Mouse (Mus musculus) midbrain, embryonic 11.5 days (tissue): ENCODE measurements around the gene Gm42791. TPM values are rescaled to one million over a fixed set of nuclear protein-coding genes. Genes with fewer than 3 reads are reported as not detected.
A peak's percentile ranks its signal among the peaks of the same experiment; 100 is the strongest.

Source experiments
- ATAC-seq: fragments of 200-750 bp; cut with Nextera tagmentation; 2 replicates; pipeline ENCODE4 v1.8.0; 2017; ENCODE audit warnings: moderate TSS enrichment, moderate library complexity; ENCODE audit not compliant: low FRiP score
- DNase-seq: peaks from one replicate; pipeline ENCODE4 v3.0.0; 2015; ENCODE audit warnings: low spot score; ENCODE audit errors: missing footprints
- H3K27ac ChIP-seq: fragments of 300-500 bp; sonication (generic); 2 replicates; pipeline ENCODE4 v1.5.1; 2014; ENCODE audit warnings: low read depth, low read length
- H3K27me3 ChIP-seq: fragments of 300-500 bp; sonication (generic); 2 replicates; pipeline ENCODE4 v1.6.1; 2014; ENCODE audit warnings: mild to moderate bottlenecking, low read length, moderate library complexity, mixed read lengths; ENCODE audit not compliant: control insufficient read depth, insufficient read depth
- H3K36me3 ChIP-seq: fragments of 300-500 bp; sonication (generic); 2 replicates; pipeline ENCODE4 v1.6.1; 2014; ENCODE audit warnings: mild to moderate bottlenecking, low read length, moderate library complexity, mixed read lengths; ENCODE audit not compliant: control insufficient read depth, insufficient read depth
- H3K4me1 ChIP-seq: fragments of 300-500 bp; sonication (generic); 2 replicates; pipeline ENCODE4 v1.6.1; 2014; ENCODE audit warnings: low read length; ENCODE audit not compliant: control insufficient read depth, insufficient read depth
- H3K4me2 ChIP-seq: fragments of 300-500 bp; sonication (generic); 2 replicates; pipeline ENCODE4 v1.6.1; 2014; ENCODE audit warnings: mild to moderate bottlenecking, moderate library complexity
- H3K4me3 ChIP-seq: fragments of 300-500 bp; sonication (generic); 2 replicates; pipeline ENCODE4 v1.5.1; 2014; ENCODE audit warnings: low read depth, low read length
- H3K9ac ChIP-seq: fragments of 300-500 bp; sonication (generic); 2 replicates; pipeline ENCODE4 v1.6.1; 2014; ENCODE audit warnings: low read length
- H3K9me3 ChIP-seq: fragments of 300-500 bp; sonication (generic); 2 replicates; pipeline ENCODE4 v1.6.1; 2016; ENCODE audit warnings: low read length; ENCODE audit not compliant: control insufficient read depth
- WGBS: fragments of 180-500 bp; shearing (Covaris S2); extraction: QIAGEN DNeasy Blood & Tissue Kit; methylation state at CpG from one replicate; pipeline ENCODE4 v1.1.7; 2014; 5-methylcytosine and 5-hydroxymethylcytosine counted together
- polyA plus RNA-seq: library from polyadenylated mRNA; unstranded; fragments of >200 nt; fragmentation: Nextera tagmentation; extraction: Ambion mirVana; gene quantifications from 2 replicates; pipeline ENCODE4 v1.2.1, GENCODE M21; 2014

The Gm42791 gene
- polyA plus RNA-seq, 1 experiment from 2014 or later = 2.0 TPM

GRCm38 (mm10) chr5:149005083-149005482 lies 10.1 kb upstream of the Gm42791 start:
- Histone ChIP-seq H3K4me1 (no peaks in the 10 kb centered on the region; the same call in 1 of the 2 replicates), H3K27me3 (no peaks in the 10 kb centered on the region), H3K9me3 (no peaks in the 10 kb centered on the region), H3K9ac (no peak overlapping the region), H3K4me2 (no peak overlapping the region), H3K4me3 (no peak overlapping the region), H3K27ac (no peak overlapping the region), H3K36me3 (no peaks in the 10 kb centered on the region)
- DNase-seq (no peak), ATAC-seq (no peak)
- WGBS = 55% methylated on average over 8 of the region's 9 CpGs

- no peak for DNase-seq
- Histone ChIP-seq H3K27ac (no peak overlapping the region), H3K4me3 (no peak overlapping the region), H3K9ac (no peak overlapping the region), H3K4me1 (no peaks in the 10 kb centered on the region; the same call in 1 of the 2 replicates), H3K36me3 (no peaks in the 10 kb centered on the region), H3K9me3 (no peaks in the 10 kb centered on the region), H3K4me2 (no peak overlapping the region), H3K27me3 (no peaks in the 10 kb centered on the region)
- no peak for ATAC-seq
- WGBS = 53% methylated on average over 2 of the region's 2 CpGs
Measured at GRCm38 (mm10) chr5:149003137-149003536, 8.2 kb upstream of the Gm42791 start.

GRCm38 (mm10) chr5:149002803-149003115 lies 7.8 kb upstream of the Gm42791 start:
- no peak for DNase-seq
- H3K27me3 ChIP-seq = no peaks in the 10 kb centered on the region
- 73% methylated on average over 6 of the region's 6 CpGs for WGBS
- H3K4me1 ChIP-seq = no peaks in the 10 kb centered on the region; the same call in 1 of the 2 replicates
- H3K9ac ChIP-seq = no peak overlapping the region
- H3K4me3 ChIP-seq = no peak overlapping the region
- H3K4me2 ChIP-seq = no peak overlapping the region
- no peak for ATAC-seq
- H3K9me3 ChIP-seq = no peaks in the 10 kb centered on the region
- no peaks in the 10 kb centered on the region for H3K36me3 ChIP-seq
- no peak overlapping the region for H3K27ac ChIP-seq

GRCm38 (mm10) chr5:149002034-149002802 lies 7.3 kb upstream of the Gm42791 start:
- H3K9ac ChIP-seq = no peak overlapping the region
- no peaks in the 10 kb centered on the region for H3K27me3 ChIP-seq
- no peak overlapping the region for H3K27ac ChIP-seq
- no peaks in the 10 kb centered on the region for H3K36me3 ChIP-seq
- no peaks in the 10 kb centered on the region for H3K9me3 ChIP-seq
- H3K4me3 ChIP-seq = no peak overlapping the region
- no peaks in the 10 kb centered on the region; the same call in 1 of the 2 replicates for H3K4me1 ChIP-seq
- DNase-seq = no peak
- no peak for ATAC-seq
- no peak overlapping the region for H3K4me2 ChIP-seq
- 70% methylated on average over 20 of the region's 20 CpGs for WGBS

GRCm38 (mm10) chr5:148999802-149000201 lies 4.9 kb upstream of the Gm42791 start:
- no peaks in the 10 kb centered on the region for H3K9me3 ChIP-seq
- ATAC-seq = no peak
- no peak for DNase-seq
- no peak overlapping the region for H3K27ac ChIP-seq
- H3K9ac ChIP-seq = no peak overlapping the region
- H3K27me3 ChIP-seq = no peaks in the 10 kb centered on the region
- peaks cover under 1% of the 10 kb centered on the region; the same call in 1 of the 2 replicates for H3K4me1 ChIP-seq
- no peaks in the 10 kb centered on the region for H3K36me3 ChIP-seq
- 92% methylated on average over 7 of the region's 7 CpGs for WGBS
- H3K4me3 ChIP-seq = no peak overlapping the region
- H3K4me2 ChIP-seq = no peak overlapping the region

GRCm38 (mm10) chr5:148998512-148998911 lies 3.6 kb upstream of the Gm42791 start:
- H3K36me3 ChIP-seq = no peaks in the 10 kb centered on the region
- no peaks in the 10 kb centered on the region for H3K9me3 ChIP-seq
- no peak overlapping the region for H3K4me3 ChIP-seq
- H3K4me2 ChIP-seq = no peak overlapping the region
- 87% methylated on average over 14 of the region's 14 CpGs for WGBS
- H3K4me1 ChIP-seq = peaks cover 7% of the 10 kb centered on the region
- ATAC-seq (no peak), DNase-seq (no peak)
- H3K27ac ChIP-seq = no peak overlapping the region
- no peak overlapping the region for H3K9ac ChIP-seq
- no peaks in the 10 kb centered on the region for H3K27me3 ChIP-seq

GRCm38 (mm10) chr5:148996709-148997037 lies 1.7 kb upstream of the Gm42791 start:
- Histone ChIP-seq H3K36me3 (no peaks in the 10 kb centered on the region), H3K4me3 (no peak overlapping the region), H3K27ac (no peak overlapping the region), H3K9me3 (no peaks in the 10 kb centered on the region; the same call in 1 of the 2 replicates), H3K27me3 (no peaks in the 10 kb centered on the region), H3K4me1 (peaks cover 7% of the 10 kb centered on the region), H3K4me2 (no peak overlapping the region), H3K9ac (no peak overlapping the region)
- ATAC-seq = no peak
- no peak for DNase-seq
- WGBS = 47% methylated on average over 4 of the region's 4 CpGs

- ATAC-seq (no peak), DNase-seq (no peak)
- Histone ChIP-seq H3K4me1 (peaks cover 7% of the 10 kb centered on the region), H3K9ac (no peak overlapping the region), H3K27ac (no peak overlapping the region), H3K9me3 (no peaks in the 10 kb centered on the region; the same call in 1 of the 2 replicates), H3K4me3 (no peak overlapping the region), H3K27me3 (no peaks in the 10 kb centered on the region), H3K4me2 (no peak overlapping the region), H3K36me3 (no peaks in the 10 kb centered on the region)
- 68% methylated on average over 9 of the region's 9 CpGs for WGBS
Measured at GRCm38 (mm10) chr5:148995962-148996708, 1.2 kb upstream of the Gm42791 start.

- Histone ChIP-seq H3K27ac (peak overlapping the region; percentile 72; the same call in 1 of the 2 replicates), H3K27me3 (no peaks in the 10 kb centered on the region), H3K4me3 (peak overlapping the region; percentile 37), H3K9ac (peak overlapping the region; percentile 82), H3K36me3 (no peaks in the 10 kb centered on the region), H3K4me1 (peaks cover 7% of the 10 kb centered on the region), H3K4me2 (peak overlapping the region; percentile 74), H3K9me3 (no peaks in the 10 kb centered on the region; the same call in 1 of the 2 replicates)
- ATAC-seq = no peak
- WGBS = 63% methylated on average over 7 of the region's 7 CpGs
- DNase-seq = no peak
Measured at GRCm38 (mm10) chr5:148994311-148994705, 639 bp downstream of the Gm42791 start.
